Mouse (Mus musculus): ENCODE measurements at regions not wholly inside any gene's neighbourhood (a gene's known extent, or its start where the extent isn't known, plus 50 kb on each side); places are given as distances from the start of the nearest gene placed in this dataset.

DNA sequence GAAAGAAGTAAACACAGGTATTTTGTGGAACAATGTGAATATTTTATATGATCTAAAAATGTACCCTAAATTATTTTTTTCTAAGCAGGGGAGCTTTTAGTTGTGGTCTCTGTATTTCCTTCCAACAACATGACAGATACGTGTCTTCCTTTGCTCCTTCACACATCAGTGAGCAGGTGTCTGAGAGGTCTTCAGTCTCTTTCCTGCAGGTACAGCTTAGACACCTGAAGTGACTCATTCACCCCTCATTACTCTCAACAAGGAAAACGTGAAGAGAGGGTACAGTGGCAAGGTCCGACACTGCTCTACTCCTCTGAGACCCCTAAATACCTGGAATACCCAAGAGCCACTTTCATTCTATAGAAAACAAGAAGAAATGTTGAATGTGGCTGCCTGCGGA lies 103.5 kb upstream of the Bcl6 start:
- peak in 1 of 2 experiments; percentile 9 for DNase-seq

DNA sequence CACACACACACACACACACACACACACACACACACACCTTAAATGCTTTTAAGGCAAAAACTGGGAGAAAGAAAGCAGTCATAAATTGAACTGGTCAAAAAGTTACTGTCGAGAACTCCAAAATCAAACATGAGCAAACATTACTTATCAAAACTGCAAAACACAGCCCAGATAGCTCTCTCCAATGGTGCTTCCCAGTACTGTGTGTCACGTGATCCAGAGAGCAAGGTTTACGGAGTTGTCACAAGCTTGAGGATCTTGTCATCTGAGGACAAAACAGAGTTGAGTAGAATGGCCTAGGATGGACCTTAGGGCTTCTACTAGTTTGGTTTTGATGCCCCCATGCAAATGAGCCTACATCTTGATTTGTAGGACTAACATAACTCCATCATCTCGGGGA lies 102.3 kb upstream of the Bcl6 start:
- DNase-seq, result no peak

DNA sequence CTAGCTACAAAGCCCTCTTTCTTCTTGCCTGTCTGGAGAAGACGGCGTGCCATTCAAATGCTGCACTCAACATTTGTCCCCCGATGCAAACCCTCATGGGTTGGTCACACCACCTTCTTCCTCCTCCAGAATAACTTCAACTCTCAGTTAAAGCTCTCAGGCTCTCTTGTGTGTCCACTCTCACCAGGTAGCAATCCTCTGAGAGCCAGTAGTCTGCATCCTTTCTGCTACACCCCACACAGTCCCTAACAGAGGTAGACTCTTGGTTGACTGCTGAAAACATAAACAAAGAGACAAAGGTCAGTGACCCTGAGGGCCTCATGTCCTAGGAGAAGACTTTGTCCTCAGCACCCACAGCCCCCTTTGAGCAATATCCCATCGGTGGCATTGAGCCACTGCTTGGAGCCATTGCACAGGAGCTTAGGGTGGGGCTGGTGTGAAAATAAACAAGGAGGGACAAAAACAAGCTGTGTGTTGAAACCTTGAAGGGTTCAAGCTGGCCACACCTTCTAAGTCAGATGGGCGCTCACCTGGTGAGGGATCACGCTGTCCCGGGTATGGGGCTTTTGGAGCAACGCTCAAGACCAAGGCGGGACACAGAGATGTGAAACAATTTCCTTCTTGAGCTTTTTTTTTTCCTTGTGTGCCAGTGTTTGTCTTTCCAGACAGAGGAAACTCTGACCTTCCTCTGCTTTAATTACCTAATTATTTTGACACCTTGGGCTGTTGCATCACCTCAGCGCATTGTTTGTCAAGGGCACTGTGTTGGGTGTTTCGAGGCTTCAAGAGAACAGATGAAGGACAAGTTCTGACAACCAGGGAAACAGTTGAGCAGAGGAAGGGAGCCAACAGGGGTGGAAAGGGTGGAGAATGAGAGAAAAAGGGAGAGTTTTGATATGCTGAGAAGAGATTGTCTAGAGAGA lies 101.4 kb upstream of the Bcl6 start:
- no peak for DNase-seq

DNA sequence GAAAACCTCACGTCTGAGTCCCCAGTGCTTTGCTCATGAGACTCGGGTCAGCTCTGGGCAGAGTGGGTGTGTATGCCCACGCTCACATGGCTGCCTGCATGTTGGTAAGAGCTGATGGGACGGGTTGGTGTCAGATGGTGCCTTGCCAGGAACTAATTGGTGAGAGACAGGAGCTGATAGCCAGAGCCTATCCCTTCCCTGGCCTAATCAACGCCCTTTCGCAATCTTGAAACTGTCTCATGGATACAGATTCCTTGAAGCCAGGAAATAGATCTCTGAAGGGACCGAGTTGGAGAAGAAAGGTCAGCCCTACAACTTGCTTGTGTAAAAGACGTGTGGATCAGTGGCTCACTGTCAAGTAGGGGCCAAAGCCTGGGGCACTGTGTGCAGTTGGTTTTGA lies 95.3 kb upstream of the Bcl6 start:
- DNase-seq, result no peak

DNA sequence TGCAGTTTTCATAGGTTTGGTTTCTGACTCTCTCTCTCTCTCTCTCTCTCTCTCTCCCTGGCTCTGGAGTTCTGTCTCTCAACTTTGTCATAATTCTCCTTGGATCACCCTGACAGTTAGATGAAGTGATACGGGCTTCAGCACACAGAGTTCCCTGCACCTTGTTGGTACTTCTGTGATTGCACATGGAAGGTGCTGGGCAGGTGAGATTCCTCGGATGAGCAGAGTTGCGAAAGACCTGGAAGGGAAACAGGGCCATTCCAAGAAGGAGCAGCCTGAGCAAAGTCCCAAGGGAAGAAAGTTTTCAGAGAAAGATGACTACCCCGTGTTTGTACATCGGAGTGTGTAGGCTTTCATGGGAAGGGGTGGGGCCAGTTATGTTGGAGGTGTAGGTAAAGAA lies 91.8 kb upstream of the Bcl6 start:
- no peak for DNase-seq

DNA sequence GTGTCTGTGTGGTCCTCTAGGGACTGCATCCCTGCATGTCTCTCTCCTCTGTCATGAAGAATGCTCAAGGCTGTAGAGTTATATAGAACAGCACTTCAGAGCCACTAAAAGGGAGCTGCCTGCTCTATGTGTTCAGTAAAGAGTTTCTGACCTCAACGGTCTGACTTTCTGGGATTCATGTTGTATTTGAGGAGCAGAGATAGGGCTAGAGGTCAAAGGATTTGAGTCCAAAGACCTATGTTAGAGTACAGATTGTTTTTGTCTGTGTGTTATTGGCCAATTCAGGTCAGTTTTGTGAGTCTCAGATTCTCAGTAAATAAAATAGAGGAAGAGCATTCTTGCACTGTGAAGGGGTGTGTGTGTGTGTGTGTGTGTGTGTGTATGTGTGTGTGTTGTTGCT lies 90.0 kb upstream of the Bcl6 start:
- DNase-seq, result no peak

DNA sequence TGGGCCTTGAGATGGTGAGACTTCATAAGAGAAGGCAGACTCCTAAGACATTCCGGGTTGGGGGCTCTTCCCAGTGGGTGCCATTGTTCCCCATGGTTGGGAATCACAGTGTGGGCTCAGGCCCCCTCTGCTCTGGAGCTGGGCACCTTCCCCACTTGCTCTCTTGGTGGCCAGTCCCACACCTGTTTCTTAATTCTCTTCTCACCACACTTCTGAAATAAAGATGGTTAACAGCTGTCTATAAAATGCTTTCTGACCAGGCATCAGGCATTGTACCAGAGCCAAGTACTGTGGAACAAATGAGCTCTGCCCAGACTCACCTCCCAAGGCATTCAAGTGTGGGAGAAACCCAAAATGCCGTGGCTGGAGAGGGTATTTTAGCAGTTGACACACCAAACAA lies 88.8 kb upstream of the Bcl6 start:
- no peak for DNase-seq

DNA sequence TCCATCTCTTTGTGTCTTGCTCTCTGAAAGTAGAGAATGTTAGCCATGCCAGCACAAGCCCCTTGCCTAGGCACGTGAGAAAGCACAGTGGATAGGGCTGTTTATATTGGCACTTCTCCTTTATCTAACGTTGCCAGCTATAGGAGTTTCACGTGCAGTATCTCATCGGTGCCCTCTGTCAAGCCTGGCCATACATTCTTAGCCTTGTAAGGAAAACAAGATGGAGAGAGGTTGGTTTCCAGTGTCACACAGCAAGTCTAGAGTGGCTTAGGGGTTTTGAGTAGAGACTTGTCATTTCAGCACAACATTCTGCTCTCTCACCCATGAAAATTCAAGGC lies 88.1 kb upstream of the Bcl6 start:
- no peak for DNase-seq

DNA sequence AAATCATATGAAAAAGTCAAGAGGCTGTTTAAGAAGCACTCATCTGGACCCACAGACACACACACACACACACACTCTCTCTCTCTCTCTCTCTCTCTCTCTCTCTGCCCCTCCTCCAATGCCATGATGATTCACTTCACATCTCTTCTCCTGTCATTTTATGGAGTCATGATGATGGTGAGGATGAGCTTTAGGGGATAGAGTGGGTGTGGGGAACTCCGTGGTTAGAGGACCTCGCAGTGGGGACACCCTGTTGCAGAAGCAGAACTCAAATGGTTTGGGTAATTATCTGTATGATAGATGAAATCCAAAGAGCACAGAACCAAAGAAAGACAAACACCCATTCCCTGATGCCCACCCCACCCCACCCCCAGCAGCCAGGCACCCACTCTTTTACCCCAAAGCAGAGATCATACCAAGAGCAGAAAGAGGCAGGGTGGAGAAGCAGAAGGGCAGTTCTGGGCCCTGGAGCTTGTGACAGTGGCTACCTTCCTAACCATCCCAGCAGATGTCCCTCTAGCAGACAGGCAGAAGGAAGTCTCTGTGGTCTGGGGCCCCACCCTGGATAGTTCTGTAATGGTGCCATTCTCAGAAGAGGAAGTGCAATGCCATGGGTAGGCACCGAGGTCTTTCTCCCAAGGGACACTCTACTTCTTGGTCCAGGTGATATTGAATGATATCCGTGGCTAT lies 87.6 kb upstream of the Bcl6 start:
- DNase-seq, result peak; percentile 69 to 79

DNA sequence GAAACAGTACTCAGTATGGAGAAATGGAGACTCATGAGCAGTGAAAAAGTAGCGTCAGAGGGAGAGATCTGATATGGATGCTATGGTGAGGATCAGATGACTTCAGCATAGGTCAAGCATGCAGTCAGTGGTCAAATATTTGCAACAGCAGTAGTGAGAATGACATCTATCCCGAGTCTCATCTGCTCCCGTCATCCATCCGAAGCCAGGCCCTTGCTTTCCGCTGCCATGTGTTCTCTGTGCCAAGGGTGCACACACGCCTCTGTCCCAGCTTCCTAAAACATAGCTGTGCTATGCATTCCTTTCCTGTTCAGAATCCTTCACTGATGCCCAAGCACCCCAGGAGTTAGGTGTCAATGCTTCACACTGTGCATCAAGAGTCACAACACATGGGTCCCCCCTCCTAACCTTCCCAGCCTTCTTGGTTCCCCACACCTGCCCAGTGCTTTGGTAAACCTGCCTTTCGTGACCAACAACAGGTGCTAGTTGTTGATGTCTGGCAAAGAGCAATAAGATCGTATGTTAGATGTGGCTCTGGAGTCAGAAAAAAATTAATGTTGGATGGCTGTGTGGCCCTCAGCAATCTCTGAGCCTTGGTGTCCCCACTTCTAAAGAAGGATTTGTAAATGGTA lies 85.1 kb upstream of the Bcl6 start:
- no peak for DNase-seq

DNA sequence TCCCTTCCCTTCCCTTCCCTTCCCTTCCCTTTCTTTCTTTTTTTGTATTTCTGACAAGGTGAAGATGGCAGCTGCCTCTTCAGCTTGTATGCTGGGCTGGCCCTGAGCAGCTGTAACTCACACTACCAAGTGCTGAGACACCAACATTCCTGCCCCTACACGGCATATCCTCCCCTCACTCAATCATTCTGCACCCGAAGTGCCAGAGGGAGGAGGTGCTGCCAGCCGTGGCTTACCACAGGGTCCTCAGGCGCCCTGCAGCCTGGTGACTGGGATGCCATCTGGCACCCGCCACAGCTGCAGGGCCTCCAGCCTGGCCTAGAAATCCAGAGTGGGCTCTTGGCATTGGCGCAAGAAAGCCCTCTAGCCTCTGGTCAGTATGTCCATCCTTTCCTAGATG lies 84.4 kb upstream of the Bcl6 start:
- DNase-seq, result no peak

DNA sequence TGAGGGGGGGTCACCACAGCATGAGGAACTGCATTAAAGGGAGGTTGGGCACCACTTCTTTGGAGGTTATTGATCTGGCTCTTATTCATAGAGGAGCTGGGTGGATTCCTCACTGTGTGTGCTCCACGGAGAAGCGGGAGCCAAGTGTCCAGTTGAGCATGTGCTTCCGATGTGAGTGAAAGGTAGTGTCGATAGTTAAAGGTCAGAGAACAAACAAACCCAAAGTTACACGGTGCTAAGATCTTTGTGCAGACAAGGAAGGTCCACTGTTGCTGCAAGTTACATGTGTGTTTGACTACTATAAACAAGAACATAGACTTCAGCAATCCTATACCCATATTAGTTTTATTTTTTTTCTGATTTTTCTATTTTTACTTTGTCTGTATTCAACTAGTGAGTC lies 80.8 kb upstream of the Bcl6 start:
- no peak for DNase-seq

DNA sequence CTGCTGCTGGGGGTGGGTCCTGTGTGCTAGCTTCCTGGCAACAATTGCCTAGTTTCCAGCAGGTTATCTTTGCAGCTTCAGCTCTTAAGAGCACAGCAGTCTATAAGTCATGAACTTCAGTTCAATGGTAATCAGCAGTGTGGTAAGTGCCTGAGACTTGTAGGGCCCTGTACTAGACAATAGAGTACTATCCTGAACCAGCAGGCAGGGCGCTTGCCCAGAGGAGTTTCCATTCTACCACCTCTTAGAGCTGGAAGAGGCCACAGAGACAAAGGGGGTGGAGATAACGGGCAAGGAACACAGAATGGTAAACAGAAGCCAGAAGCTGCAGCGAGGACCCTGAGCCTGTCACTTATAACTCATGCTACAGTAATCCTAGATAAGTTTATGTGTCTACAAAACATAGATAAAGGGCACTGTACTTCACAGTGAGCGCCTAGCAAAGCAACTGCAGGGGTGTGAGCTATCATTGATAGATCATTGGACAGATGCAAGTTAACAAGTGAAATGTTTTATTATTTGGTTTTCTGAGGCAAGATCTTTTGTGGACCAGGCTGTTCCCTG lies 79.7 kb upstream of the Bcl6 start:
- DNase-seq, result no peak

DNA sequence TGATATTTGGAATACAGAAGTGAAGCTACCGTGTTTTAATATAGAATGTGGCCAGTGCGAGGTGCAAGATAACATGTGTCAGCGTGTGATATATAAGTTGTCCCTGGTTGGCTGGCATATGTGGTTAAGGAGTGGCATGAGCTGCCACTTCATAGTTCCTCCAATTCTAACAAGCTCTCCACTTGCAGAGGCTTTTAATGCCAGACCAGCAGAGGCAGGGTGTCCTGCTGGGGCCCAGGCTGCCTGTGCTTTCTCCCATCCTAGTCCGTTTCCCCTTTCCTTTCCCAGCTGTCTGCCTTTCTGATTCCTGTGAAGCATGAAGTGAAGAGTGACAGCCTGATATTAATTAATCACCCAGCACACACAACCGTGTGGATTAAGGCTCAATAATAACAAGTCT lies 73.7 kb upstream of the Bcl6 start:
- no peak for DNase-seq

DNA sequence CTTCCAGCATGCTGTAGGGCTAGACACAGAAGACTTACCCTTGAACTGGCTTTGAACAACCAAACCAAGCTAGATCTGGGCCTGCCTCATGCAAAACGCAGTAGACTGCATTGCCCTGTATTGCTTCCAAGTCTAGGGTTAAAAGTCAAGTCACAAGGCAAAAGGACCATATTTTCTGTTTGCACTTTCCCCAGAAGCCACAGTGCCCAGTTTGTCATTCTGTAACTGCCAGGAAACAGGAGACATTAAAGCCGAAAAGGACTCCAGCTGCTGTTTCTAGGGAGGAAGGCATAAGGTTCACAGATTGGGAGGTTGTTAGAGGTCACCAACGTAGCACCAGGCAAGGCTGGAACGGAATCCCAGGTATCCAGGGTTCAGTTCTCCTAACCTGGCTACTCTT lies 72.8 kb upstream of the Bcl6 start:
- DNase-seq, result no peak

DNA sequence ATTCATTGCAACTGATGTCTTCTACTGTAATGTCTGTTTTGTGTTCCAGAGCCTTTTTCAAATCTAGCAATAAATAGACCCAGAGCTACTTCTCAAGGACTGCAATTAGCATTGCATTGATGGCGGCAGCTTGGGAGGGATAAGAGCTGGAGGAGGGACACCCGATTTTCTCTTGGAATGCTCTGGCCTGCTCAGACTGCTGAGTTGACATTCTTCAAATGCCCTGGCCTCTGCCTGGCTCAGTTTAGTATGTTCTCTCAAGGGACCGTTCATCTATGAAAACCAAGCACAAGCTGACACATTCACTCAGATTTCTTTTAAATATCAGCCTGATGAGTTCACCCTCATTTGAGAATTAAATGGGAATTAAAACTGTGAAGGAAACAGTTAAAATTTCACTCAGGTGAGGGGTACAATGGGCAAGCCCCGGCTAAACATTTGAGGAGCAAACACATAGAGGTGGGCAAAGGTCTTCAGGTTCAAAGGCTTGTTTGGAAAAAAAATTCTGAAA lies 70.5 kb upstream of the Bcl6 start:
- DNase-seq, result no peak

DNA sequence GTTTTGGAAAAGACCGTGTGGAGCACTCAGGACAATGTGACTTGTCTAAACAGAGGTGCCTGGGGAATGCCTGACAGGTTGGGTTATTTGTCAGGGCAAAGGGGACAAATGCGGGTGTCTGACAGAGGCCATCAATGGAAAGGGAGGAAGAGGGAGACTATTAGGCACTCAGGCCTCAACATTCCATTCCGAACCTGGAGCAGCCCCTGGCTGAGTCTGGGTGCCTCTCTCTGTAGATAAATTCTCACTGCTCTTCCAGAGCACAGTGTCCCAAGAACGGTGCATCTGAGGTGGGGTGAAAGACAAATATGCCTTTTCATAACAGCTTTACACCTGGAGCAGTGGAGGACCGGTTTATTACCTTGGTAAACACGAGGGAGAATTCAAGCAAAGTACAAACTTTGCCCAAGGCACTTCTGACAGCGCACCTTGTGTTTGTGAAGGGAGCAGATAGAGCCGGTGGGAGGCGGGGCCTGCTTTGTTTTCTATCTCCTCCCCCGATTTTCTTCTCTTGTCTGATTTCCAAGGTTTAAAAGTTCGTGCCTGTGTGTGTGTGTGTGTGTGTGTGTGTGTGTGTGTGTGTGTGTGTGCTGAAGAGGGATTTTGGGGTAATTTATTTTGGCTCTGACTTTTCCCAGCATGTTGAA lies 68.4 kb upstream of the Bcl6 start:
- DNase-seq, result no peak

DNA sequence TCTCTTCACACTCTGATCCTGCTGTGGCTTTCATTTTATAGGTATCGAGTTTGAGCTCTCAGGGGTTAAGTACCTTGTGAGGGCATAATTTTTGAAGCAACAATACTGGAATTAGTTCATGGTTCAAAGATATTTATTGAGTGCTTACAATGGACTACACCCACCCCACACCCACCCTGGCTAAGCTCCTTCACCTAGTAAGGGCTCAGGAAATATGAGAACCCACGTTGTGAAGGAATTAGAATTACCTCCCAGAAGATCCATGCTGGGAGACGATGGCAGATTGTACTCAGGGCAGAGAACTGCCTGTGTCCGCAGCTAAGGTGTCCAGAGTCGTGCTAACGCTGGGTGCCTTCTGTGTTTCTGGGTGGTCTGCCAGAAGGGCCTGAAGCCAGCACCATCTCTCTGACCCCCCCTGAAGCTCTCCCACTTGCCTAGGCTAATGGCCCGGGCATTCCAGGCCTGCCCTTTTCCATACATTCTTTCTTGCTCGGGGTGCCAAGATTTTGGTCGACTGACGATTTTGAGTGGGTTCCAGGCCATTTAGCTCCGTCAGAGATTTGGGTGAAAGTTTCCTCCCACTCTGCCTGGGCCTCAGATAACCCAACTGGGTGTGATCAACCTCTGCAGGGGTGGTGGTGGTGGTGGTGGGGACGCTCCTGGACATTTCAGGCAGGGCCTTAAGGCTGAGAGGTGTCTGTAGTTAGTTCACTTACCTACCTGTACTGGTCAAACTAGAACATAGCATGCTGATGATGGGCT lies 67.7 kb upstream of the Bcl6 start:
- no peak for DNase-seq

DNA sequence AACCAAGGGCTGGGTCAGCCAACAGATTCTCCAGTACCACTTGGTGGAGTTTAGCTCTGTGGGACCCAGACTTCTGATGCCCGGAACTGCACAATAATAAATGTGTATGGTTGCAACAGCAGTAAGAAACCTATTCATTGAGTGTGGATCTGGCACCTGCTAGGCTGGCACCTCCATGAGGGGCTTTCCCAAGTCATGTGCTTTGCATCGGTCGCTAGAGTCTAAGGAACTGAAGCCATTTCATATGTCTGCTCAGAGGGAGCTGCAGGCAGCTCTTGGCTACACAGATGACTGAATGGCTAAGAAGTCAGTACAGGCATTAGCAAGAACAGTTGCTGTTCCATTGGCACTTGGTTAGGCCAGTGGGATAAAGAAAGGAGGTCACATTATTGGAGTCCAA lies 65.6 kb upstream of the Bcl6 start:
- peak; percentile 8 to 11 for DNase-seq

DNA sequence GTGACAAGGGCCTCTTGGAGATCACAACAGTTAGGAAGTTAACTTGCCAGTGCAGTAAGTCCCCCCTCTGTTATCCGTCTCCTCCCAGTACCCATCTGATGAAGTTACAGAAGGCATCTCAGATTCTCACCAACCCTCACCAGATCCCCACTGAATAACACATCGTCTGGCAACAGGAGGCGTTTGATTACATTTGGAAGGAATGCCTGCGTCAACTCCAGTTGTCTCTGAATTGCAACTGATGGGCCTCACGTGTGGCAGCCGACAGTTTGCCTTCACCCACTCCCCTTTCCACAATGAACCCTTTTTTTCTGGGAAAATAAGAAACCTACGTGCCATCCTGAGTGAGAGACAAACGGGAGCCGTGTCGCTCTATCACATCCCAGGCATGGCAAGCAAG lies 64.8 kb upstream of the Bcl6 start:
- no peak for DNase-seq

DNA sequence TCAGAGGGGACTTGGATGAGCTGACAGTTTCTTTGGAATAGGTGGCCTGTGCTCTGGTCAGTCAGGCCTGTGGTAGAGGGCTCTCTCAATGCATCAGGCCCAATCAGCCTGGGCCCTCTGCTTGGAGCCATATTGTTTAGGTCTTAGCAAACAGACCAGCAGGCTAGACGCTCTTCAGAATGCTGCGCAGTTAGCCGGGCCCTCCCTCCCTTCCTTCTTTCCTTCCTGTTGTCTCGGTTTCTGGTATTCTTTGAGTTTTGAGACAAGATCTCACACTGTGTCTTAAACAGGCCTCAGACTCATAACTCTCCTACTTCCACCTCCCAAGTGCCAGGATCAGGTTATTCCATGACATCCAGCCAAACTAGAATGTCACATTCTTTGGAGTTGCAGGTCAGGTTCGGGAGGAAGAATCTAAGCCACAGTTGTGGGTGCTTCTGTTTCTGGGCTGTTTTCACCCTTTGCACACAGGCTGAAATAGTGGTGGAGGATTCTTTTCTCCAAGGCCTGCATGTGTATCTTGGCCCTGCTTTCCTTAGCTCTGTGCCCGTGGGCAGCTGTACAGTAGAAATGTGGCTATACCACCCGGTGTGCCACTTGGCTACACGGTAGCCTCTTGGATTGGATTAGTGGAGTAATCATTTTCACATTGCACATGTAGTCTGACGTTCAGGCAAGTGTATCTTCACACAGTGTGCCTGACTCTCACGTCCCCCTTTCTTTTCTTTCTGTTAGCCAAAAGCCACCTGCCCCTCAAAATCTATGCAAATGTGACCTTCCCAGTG lies 62.4 kb upstream of the Bcl6 start:
- no peak for DNase-seq

Data from B cell, adult 2 months (primary cell).